Mouse (Mus musculus): ENCODE measurements around the gene Plagl1. TPM values are rescaled to one million over a fixed set of nuclear protein-coding genes. Genes with fewer than 3 reads are reported as not detected.
A peak's percentile ranks its signal among the peaks of the same experiment; 100 is the strongest.

Plagl1 gene
- total RNA-seq, 2 experiments from 2014 or later, result 17.5 to 19.9 TPM

- DNase-seq (ENCODE audit: extremely low spot score in 1 of 2, low spot score in 1 of 2), result no peak
These were observed 16.7 kb downstream of the Plagl1 start for GRCm38 (mm10) chr10:13076807-13077532.

GRCm38 (mm10) chr10:13082459-13082858 is 22.2 kb downstream of the Plagl1 start:
- no peak for DNase-seq (ENCODE audit: extremely low spot score in 1 of 2, low spot score in 1 of 2)

- peak; percentile 44 for DNase-seq (ENCODE audit: extremely low spot score in 1 of 2, low spot score in 1 of 2)
These were observed 30.5 kb downstream of the Plagl1 start for GRCm38 (mm10) chr10:13090596-13091424.

- DNase-seq (ENCODE audit: extremely low spot score in 1 of 2, low spot score in 1 of 2), result no peak
These were observed 32.7 kb downstream of the Plagl1 start for GRCm38 (mm10) chr10:13092996-13093395.

- DNase-seq (ENCODE audit: extremely low spot score in 1 of 2, low spot score in 1 of 2), result no peak
These were observed 38.6 kb downstream of the Plagl1 start for GRCm38 (mm10) chr10:13098895-13099294.

GRCm38 (mm10) chr10:13100061-13100648 is 39.9 kb downstream of the Plagl1 start:
- DNase-seq (ENCODE audit: extremely low spot score in 1 of 2, low spot score in 1 of 2), result no peak

GRCm38 (mm10) chr10:13102360-13102759 is 42.1 kb downstream of the Plagl1 start:
- DNase-seq (ENCODE audit: extremely low spot score in 1 of 2, low spot score in 1 of 2), result no peak

- no peak for DNase-seq (ENCODE audit: extremely low spot score in 1 of 2, low spot score in 1 of 2)
These were observed 43.5 kb downstream of the Plagl1 start for GRCm38 (mm10) chr10:13103838-13104237.

- no peak for DNase-seq (ENCODE audit: extremely low spot score in 1 of 2, low spot score in 1 of 2)
These were observed 46.8 kb downstream of the Plagl1 start for GRCm38 (mm10) chr10:13106909-13107624.

GRCm38 (mm10) chr10:13108021-13108548 is 47.8 kb downstream of the Plagl1 start:
- DNase-seq (ENCODE audit: extremely low spot score in 1 of 2, low spot score in 1 of 2), result no peak

GRCm38 (mm10) chr10:13108847-13109246 is 48.5 kb downstream of the Plagl1 start:
- DNase-seq (ENCODE audit: extremely low spot score in 1 of 2, low spot score in 1 of 2), result no peak

- no peak for DNase-seq (ENCODE audit: extremely low spot score in 1 of 2, low spot score in 1 of 2)
These were observed 49.5 kb downstream of the Plagl1 start for GRCm38 (mm10) chr10:13109781-13110180.

- DNase-seq (ENCODE audit: extremely low spot score in 1 of 2, low spot score in 1 of 2), result no peak
These were observed 52.5 kb downstream of the Plagl1 start for GRCm38 (mm10) chr10:13112849-13113248.

GRCm38 (mm10) chr10:13113641-13114040 is 53.3 kb downstream of the Plagl1 start:
- no peak for DNase-seq (ENCODE audit: extremely low spot score in 1 of 2, low spot score in 1 of 2)

- no peak for DNase-seq (ENCODE audit: extremely low spot score in 1 of 2, low spot score in 1 of 2)
These were observed 54.7 kb downstream of the Plagl1 start for GRCm38 (mm10) chr10:13115030-13115429.

- no peak for DNase-seq (ENCODE audit: extremely low spot score in 1 of 2, low spot score in 1 of 2)
These were observed 56.7 kb downstream of the Plagl1 start for GRCm38 (mm10) chr10:13116706-13117665.

- DNase-seq (ENCODE audit: extremely low spot score in 1 of 2, low spot score in 1 of 2), result no peak
These were observed 57.9 kb downstream of the Plagl1 start for GRCm38 (mm10) chr10:13118024-13118769.

GRCm38 (mm10) chr10:13118770-13119102 is 58.4 kb downstream of the Plagl1 start:
- DNase-seq (ENCODE audit: extremely low spot score in 1 of 2, low spot score in 1 of 2), result no peak

- DNase-seq (ENCODE audit: extremely low spot score in 1 of 2, low spot score in 1 of 2), result no peak
These were observed 59.0 kb downstream of the Plagl1 start for GRCm38 (mm10) chr10:13119300-13119699.
